ENCODE assay signal across 17 mouse cellular contexts in genomic region chr5:25653377-25653776, GRCm38 (mm10).
"Had no signal": no experiment of that assay in that cellular context is flagged by ENCODE, and none has a peak within 500 bp of the region (broad histone marks: within the 10 kb centered on the region; RNA-seq: fewer than 3 reads in every experiment).

No protein-coding gene starts in this region.

- H3K9ac ChIP-seq: lung, embryonic 14.5 days; neural tube, embryonic 13.5 days; neural tube, embryonic 15.5 days had no signal

- H3K36me3 ChIP-seq: neural tube, embryonic 13.5 days; neural tube, embryonic 15.5 days had no signal

- H3K4me3 ChIP-seq: midbrain, embryonic 10.5 days; myocyte; neural tube, embryonic 13.5 days; neural tube, embryonic 15.5 days had no signal

- ATAC-seq: midbrain, embryonic 16.5 days had no signal

- DNase-seq: lung, adult 18-20 months; lung, embryonic 14.5 days; lung, postnatal 10 days; lung, postnatal 4 days; retina, postnatal 1 day; right cerebral cortex, adult 18-20 months; right cerebral cortex, postnatal 25 days; right cerebral cortex, postnatal 4 days; spleen, adult 18-20 months; thymus, adult 18-20 months; thymus, postnatal 14 days; thymus, postnatal 36 days had no signal

- H3K4me2 ChIP-seq: neural tube, embryonic 13.5 days; neural tube, embryonic 15.5 days had no signal

- H3K27ac ChIP-seq: neural tube, embryonic 13.5 days; neural tube, embryonic 15.5 days had no signal

- H3K27me3 ChIP-seq: neural tube, embryonic 13.5 days; neural tube, embryonic 15.5 days had no signal

- H3K9me3 ChIP-seq: midbrain, embryonic 10.5 days; neural tube, embryonic 13.5 days; neural tube, embryonic 15.5 days had no signal
